Mouse (Mus musculus) myocyte (in vitro differentiated cells): Measurements from ENCODE around the gene Tacr2. TPM values are rescaled to one million over a fixed set of nuclear protein-coding genes. Genes with fewer than 3 reads are reported as not detected.

Experiments
- H3K27me3 ChIP-seq: one replicate; pipeline ENCODE4 v1.6.1; 2011; ENCODE audit not compliant: control insufficient read depth, insufficient read depth, insufficient read length
- H3K36me3 ChIP-seq: one replicate; pipeline ENCODE4 v1.6.1; 2011; ENCODE audit not compliant: control insufficient read depth, insufficient read depth
- H3K4me2 ChIP-seq: one replicate; pipeline ENCODE4 v1.6.1; 2011; ENCODE audit warnings: low read depth, control low read depth
- H3K4me3 ChIP-seq: one replicate; pipeline ENCODE4 v1.5.1; 2011; ENCODE audit warnings: mild to moderate bottlenecking, control low read depth, moderate library complexity
- H3K79me2 ChIP-seq: one replicate; pipeline ENCODE4 v1.6.1; 2011; ENCODE audit not compliant: control insufficient read depth, insufficient read depth
- H3ac ChIP-seq: one replicate; pipeline ENCODE4 v1.6.1; 2011; ENCODE audit not compliant: control insufficient read depth, insufficient read length
- CEBPB ChIP-seq: IDR thresholded peaks from 2 replicates; pipeline ENCODE4 v1.6.1; 2011; ENCODE audit warnings: mild to moderate bottlenecking, moderate library complexity; ENCODE audit not compliant: poor library complexity, insufficient read depth, severe bottlenecking
- E2F4 ChIP-seq: IDR thresholded peaks from one replicate; pipeline ENCODE4 v1.6.1; 2011; ENCODE audit warnings: mild to moderate bottlenecking, control low read depth, moderate library complexity; ENCODE audit not compliant: insufficient read depth
- MAX ChIP-seq: IDR thresholded peaks from one replicate; pipeline ENCODE4 v1.6.1; 2011; ENCODE audit warnings: low read depth, mild to moderate bottlenecking, control low read depth
- MYOD1 ChIP-seq, 3 experiments: IDR thresholded peaks; one replicate each; pipeline ENCODE4 v1.6.1; 2011; ENCODE audit warnings: control low read depth in 2 of 3, low read depth in 2 of 3, mild to moderate bottlenecking in 2 of 3, moderate library complexity in 1 of 3; ENCODE audit not compliant: insufficient read length in 2 of 3, control insufficient read depth in 1 of 3
- MYOG ChIP-seq, 3 experiments: IDR thresholded peaks; one replicate each; pipeline ENCODE4 v1.6.1; 2011; ENCODE audit warnings: control low read depth in 2 of 3, low read depth in 2 of 3, mild to moderate bottlenecking in 2 of 3; ENCODE audit not compliant: insufficient read length in 2 of 3, control insufficient read depth in 1 of 3, insufficient read depth in 1 of 3
- POLR2A ChIP-seq: IDR thresholded peaks from one replicate; pipeline ENCODE4 v1.6.1; 2011; ENCODE audit warnings: low read depth, mild to moderate bottlenecking, control low read depth, moderate library complexity; ENCODE audit not compliant: insufficient read length
- POLR2AphosphoS2 ChIP-seq: IDR thresholded peaks from one replicate; pipeline ENCODE4 v1.6.1; 2011; ENCODE audit warnings: low read depth, control low read depth; ENCODE audit not compliant: insufficient read length
- REST ChIP-seq: IDR thresholded peaks from one replicate; pipeline ENCODE4 v1.6.1; 2011; ENCODE audit warnings: mild to moderate bottlenecking, control low read depth, moderate library complexity; ENCODE audit not compliant: insufficient read depth, insufficient read length
- SRF ChIP-seq: IDR thresholded peaks from one replicate; pipeline ENCODE4 v1.6.1; 2011; ENCODE audit warnings: low read depth; ENCODE audit not compliant: control insufficient read depth, insufficient read length
- TCF12 ChIP-seq: IDR thresholded peaks from one replicate; pipeline ENCODE4 v1.6.1; 2011; ENCODE audit warnings: mild to moderate bottlenecking, control low read depth; ENCODE audit not compliant: poor library complexity, insufficient read depth, severe bottlenecking
- TCF3 ChIP-seq: IDR thresholded peaks from one replicate; pipeline ENCODE4 v1.6.1; 2011; ENCODE audit warnings: low read depth, control low read depth; ENCODE audit not compliant: insufficient read length
- USF1 ChIP-seq: IDR thresholded peaks from one replicate; pipeline ENCODE4 v1.6.1; 2011; ENCODE audit warnings: low read depth, mild to moderate bottlenecking, control low read depth, moderate library complexity
- polyA plus RNA-seq: library from polyadenylated mRNA; unstranded; fragments of >200 nt; fragmentation: generic; extraction: Trizol; gene quantifications from one replicate; pipeline ENCODE4 v1.2.1, GENCODE M21; 2012; ENCODE audit warnings: missing spikeins

Gene Tacr2
- polyA plus RNA-seq, 1 experiment: 0.05 TPM

- TF ChIP-seq MAX (no peak), MYOG (IDR thresholded peaks at IDR 0.05; ENCODE audit: control insufficient read depth in 1 of 3, insufficient read depth in 1 of 3, insufficient read length in 2 of 3, low read depth in 2 of 3) (no peak), MYOD1 (IDR thresholded peaks at IDR 0.05; ENCODE audit: control insufficient read depth in 1 of 3, insufficient read length in 2 of 3, low read depth in 2 of 3) (no peak), POLR2AphosphoS2 (no peak), CEBPB (no peak), USF1 (no peak), E2F4 (no peak), TCF12 (no peak), SRF (no peak), POLR2A (no peak), TCF3 (no peak), REST (no peak)
- Histone ChIP-seq H3K36me3 (peaks cover 8% of the 10 kb centered on the region), H3ac (no peak overlapping the region)
Measured at GRCm38 (mm10) chr10:62310259-62311039, 58.2 kb downstream of the Tacr2 start.

DNA sequence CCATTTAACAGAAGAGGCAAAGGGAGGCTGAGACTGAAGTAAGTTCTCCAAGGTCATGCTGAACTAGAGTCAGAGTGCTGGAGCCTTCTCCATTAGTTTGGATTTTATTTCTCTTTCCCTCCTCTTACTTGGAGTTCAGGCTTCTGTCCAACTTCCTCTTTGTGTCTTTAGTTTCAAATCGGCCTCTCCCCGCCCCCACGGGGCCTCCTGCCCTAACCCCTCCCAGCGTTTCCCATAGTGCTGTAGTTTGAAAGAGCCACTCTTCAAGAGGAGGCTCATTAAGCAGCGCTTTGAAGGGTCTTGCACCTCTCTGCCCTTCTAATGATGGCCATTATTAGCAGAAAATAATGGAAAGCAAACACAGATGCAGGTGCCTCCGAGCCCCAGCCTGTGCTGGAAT, 59.2 kb downstream of the Tacr2 start:
- no peaks in the 10 kb centered on the region for H3K27me3 ChIP-seq
- H3K36me3 ChIP-seq: peaks cover 8% of the 10 kb centered on the region
- TF ChIP-seq POLR2AphosphoS2 (no peak), TCF12 (no peak), MYOG (IDR thresholded peaks at IDR 0.05; ENCODE audit: control insufficient read depth in 1 of 3, insufficient read depth in 1 of 3, insufficient read length in 2 of 3, low read depth in 2 of 3) (no peak), E2F4 (no peak), MYOD1 (IDR thresholded peaks at IDR 0.05; ENCODE audit: control insufficient read depth in 1 of 3, insufficient read length in 2 of 3, low read depth in 2 of 3) (no peak)
- H3K79me2 ChIP-seq: peaks cover 6% of the 10 kb centered on the region
- no peak overlapping the region for H3K4me2 ChIP-seq
- H3K4me3 ChIP-seq: no peak overlapping the region
- H3ac ChIP-seq: no peak overlapping the region

More at GRCm38 (mm10) chr10:62310259-62311039, 58.2 kb downstream of the Tacr2 start:
- H3K4me3 ChIP-seq: no peak overlapping the region
- H3K79me2 ChIP-seq: peaks cover 3% of the 10 kb centered on the region
- no peak overlapping the region for H3K4me2 ChIP-seq
- H3K27me3 ChIP-seq: no peaks in the 10 kb centered on the region

DNA sequence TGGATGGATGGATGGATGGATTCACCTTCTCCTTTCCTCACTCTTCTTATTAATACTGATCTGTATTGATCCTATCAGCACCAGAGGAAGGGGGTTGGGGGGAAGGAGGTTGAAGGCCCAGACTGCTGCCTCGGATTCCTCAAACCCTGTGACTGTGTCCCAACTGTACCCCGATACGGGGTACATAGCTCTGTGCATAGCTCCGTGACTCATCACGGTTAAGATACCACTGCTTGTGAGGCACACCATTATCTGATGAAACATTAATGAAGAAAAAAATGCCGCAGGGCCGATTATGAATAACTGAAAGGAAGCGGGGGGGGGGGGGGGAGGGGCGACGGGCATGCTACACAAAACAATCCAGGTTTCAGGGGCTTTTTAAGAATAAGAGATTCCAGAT, 60.9 kb downstream of the Tacr2 start:
- no peak overlapping the region for H3ac ChIP-seq
- H3K36me3 ChIP-seq: peaks cover 8% of the 10 kb centered on the region
- H3K27me3 ChIP-seq: no peaks in the 10 kb centered on the region
- no peak for TF ChIP-seq POLR2AphosphoS2
- no peak for TF ChIP-seq CEBPB
- no peak for TF ChIP-seq TCF12
- no peak for TF ChIP-seq TCF3
- no peak for TF ChIP-seq REST
- TF ChIP-seq USF1: no peak
- TF ChIP-seq SRF: no peak
- no peak for TF ChIP-seq MAX
- no peak for TF ChIP-seq MYOD1 (IDR thresholded peaks at IDR 0.05; ENCODE audit: control insufficient read depth in 1 of 3, insufficient read length in 2 of 3, low read depth in 2 of 3)
- no peak for TF ChIP-seq POLR2A
- no peak for TF ChIP-seq E2F4
- H3K4me3 ChIP-seq: no peak overlapping the region
- H3K4me2 ChIP-seq: no peak overlapping the region
- H3K79me2 ChIP-seq: peaks cover 15% of the 10 kb centered on the region

DNA sequence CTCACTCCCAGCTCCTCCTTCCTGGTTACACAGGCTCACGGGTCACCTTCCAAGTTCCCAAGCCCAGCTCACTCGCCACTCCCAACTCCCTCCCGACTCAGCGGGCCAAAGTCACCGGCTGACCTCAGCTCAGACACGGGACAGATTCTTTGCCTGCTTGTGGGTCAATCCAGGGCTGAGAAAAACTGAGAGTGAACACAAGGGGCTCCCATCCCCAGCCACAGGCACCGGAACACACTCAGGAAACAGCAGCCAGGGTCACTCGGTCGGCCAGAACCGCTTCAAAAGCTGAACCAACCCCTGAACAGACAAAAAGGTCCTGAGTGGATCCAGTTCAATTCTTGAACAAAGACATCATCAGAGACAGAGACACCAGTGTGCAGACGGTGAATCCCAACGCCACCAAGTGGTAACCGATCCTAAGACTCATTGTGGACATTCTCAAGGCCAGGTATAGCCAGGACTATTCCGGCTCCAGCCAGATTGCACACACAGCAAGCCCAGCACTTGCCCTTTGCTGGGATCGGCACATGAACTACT, 61.7 kb downstream of the Tacr2 start:
- TF ChIP-seq TCF12 (no peak), MYOG (IDR thresholded peaks at IDR 0.05; ENCODE audit: control insufficient read depth in 1 of 3, insufficient read depth in 1 of 3, insufficient read length in 2 of 3, low read depth in 2 of 3) (no peak), TCF3 (no peak), POLR2A (no peak), USF1 (no peak), CEBPB (no peak), REST (no peak), MAX (no peak), SRF (no peak), POLR2AphosphoS2 (no peak), E2F4 (no peak), MYOD1 (IDR thresholded peaks at IDR 0.05; ENCODE audit: control insufficient read depth in 1 of 3, insufficient read length in 2 of 3, low read depth in 2 of 3) (no peak)
- no peak overlapping the region for H3K4me3 ChIP-seq
- no peak overlapping the region for H3K4me2 ChIP-seq

More for the DNA sequence above, 61.7 kb downstream of the Tacr2 start:
- peaks cover 21% of the 10 kb centered on the region for H3K79me2 ChIP-seq
- H3ac ChIP-seq: no peak overlapping the region
- peaks cover 8% of the 10 kb centered on the region for H3K36me3 ChIP-seq
- no peaks in the 10 kb centered on the region for H3K27me3 ChIP-seq

Other genes with a start within 250 kb of the Tacr2 start
- gene Neurog3, start 119.3 kb upstream of the Tacr2 start, polyA plus RNA-seq: not detected
- gene Fam241b, start 108.5 kb upstream of the Tacr2 start, polyA plus RNA-seq: 3.3 TPM
- 18.7 TPM for gene Tspan15, start 21.2 kb upstream of the Tacr2 start, polyA plus RNA-seq
- 103 TPM for gene Hk1, start 127.5 kb downstream of the Tacr2 start, polyA plus RNA-seq
- gene Hkdc1, start 170.1 kb downstream of the Tacr2 start, polyA plus RNA-seq: 0.02 TPM
- 0.20 TPM for gene 4930507D05Rik, start 197.1 kb downstream of the Tacr2 start, polyA plus RNA-seq
- gene Supv3l1, start 197.3 kb downstream of the Tacr2 start, polyA plus RNA-seq: 30.6 TPM
- 25.6 TPM for gene Vps26a, start 234.4 kb downstream of the Tacr2 start, polyA plus RNA-seq